Mouse (Mus musculus) cerebellum, adult 2 months (tissue): ENCODE data around the gene Med22.

Experiments used
- CTCF ChIP-seq: fragments of 200-500 bp; IDR thresholded peaks from 2 replicates; pipeline ENCODE4 v1.5.1; 2011; ENCODE audit warnings: low read depth, mild to moderate bottlenecking, control low read depth, low read length, moderate library complexity, borderline replicate concordance; ENCODE audit not compliant: insufficient read depth
- POLR2A ChIP-seq: fragments of 200-500 bp; IDR thresholded peaks from 2 replicates; pipeline ENCODE4 v1.6.1; 2011; ENCODE audit warnings: low read length, control low read depth, borderline replicate concordance; ENCODE audit not compliant: insufficient read depth

DNA sequence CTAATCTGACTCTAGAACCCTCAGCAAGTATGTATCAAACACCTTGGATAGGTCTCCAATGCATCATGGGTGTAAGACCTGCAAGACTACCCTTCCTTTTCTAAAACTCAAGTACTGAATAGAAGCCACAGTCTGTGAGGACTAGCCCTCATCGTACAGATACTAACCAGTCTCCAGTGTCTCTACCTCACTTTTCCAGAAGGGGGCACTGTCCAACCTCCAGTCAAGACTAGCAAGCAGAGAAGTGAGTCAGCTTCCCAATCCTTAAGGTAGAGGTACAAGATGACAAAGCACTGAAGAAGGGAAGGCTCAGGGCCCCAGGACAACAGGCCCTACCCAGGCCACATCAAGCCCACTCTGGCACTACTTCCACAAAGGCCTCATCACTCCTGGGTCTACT lies 19.9 kb upstream of the Med22 start:
- TF ChIP-seq POLR2A (no peak), CTCF (peak; percentile 68; the same call in 1 of the 2 replicates)
